Mouse (Mus musculus): ENCODE measurements at regions not wholly inside any gene's neighbourhood (a gene's known extent, or its start where the extent isn't known, plus 50 kb on each side); places are given as distances from the start of the nearest gene placed in this dataset.
A peak's percentile ranks its signal among the peaks of the same experiment; 100 is the strongest.

DNA sequence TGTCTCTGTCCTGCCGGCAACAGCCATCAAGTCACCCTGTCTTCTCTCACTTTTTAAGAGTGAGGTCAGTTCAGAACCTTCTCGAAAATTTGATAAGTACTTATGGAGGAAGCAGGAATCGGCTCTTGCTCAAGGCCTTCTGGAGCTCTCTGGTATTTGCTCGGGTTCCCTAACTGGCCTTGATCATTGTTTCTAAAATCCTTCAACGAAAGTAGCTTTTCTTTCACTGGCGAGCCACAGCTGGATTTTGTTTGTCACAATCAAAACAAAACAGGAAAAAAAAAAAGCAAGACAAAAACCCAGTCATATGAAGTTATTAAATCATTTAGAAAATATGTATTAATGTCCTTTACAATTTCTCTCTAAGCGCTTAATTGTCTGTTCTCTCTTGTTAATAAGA, 156.6 kb upstream of the Tex13c2 start:
- no peak for ATAC-seq

DNA sequence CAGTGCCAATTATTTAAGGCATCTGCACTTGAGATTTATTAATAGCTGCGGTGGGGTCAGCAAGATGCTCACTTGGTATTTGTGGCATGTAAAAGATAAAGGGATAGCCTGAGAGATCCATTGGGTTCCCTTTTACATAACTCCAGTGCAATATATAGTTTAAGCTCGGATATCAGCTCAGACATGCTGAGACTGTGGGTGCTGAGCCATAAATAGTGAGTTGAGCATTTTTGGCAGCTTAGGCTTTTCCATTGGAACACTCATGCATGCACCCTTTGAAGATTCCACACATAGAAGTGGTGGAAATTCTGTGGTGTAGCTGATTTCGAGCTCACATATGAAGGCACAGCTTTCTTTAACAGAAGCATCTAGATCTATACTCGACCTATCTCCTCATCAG, 155.9 kb upstream of the Tex13c2 start:
- ATAC-seq: no peak

DNA sequence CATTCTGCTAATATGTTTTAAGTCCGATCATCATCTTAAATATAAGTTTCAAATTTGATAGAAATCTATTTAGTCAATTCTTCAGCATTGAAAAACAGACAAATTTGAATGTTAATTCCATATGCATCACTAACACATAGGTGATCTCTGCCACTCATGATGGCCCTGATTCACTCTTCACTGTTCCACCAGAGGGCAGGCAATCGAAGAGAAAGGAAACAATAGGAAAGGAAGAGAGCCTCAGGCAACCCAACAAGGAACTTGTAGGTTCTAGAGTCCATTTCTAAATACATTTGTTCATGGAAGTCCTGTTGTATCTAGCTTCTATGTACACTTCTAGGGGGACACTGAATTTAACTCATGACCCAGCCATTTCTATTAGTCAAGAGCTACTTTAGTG, 154.7 kb upstream of the Tex13c2 start:
- ATAC-seq: peak; percentile 54

DNA sequence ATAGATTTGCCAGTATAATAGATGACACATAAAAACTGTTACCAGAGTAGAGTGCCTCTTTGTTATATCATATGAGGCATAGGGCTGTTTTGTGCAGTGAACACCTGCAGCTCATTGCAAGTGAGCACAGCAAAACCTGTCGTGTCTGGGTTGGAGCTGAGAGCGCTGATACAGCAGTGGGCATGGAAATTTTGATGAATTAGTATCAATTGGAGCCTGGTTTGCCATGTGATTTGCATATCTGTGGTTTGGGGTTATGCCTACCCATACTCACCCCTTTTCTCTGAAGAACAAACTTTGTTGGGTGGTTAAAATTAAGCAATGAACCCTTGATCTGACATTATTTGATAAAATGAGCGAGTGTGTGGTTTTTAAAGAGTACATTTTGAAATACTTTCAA, 152.7 kb upstream of the Tex13c2 start:
- ATAC-seq: peak; percentile 49

DNA sequence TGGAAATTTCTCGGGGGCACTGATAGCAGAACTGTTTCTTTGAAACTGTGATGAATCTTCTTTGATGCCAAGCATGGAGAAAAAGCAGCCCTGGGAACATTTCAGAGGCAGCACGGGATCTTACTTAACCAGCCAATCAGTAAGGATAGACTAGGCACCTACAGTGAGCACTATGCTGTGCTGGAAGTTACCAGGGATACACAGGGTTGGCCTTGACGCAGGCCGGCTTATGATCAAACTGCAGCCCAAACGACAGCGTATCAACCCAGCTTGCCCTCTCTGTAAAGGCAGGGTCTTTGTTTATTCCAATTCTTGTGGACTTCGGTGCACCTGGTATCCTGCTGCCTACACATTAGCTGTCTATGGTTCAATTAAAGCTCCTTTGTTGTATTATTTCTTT, 147.1 kb upstream of the Tex13c2 start:
- ATAC-seq: no peak

DNA sequence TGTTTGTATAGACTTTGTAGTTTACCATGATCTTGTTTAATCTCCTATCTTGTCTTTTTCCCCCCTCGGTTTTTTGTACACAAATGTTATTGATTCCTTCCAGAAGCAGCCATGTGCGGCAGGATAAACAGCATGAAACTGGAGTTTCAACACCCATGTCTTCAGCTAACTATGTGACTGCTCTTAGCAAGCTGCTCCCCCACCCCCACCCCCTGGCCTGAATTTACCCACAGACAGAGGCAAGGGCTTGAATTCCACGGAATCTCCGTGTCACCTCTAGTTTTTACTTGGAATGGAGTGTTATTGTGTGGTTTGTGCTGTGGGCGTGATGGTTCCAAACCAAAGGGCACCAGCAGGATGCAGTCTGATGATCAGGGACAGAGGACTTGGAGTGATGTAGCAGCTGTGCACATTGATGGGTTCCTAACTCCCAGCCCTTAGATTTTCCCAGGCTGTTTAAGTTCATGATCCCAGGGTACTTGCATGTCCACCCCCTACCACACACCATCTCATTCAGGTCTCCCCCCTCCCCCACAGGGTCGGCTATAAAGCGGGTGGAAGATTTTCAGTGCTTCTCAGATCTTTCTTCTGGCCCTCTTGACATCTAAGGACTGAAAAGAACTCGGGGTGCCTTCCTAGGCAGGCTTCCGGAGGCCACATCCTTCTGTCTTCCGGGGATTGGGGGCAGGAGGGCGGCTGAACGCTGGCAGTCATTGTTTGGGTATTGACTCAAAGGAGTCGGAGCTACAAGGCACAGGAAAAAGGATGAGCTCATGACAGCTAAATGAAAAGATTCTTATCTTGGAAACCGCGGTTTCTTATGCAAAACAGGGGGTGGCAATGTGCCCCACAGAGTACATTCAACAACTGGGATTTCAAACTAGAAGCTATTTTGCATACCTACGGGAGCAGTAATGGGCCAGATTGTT, 146.3 kb upstream of the Tex13c2 start:
- peak; percentile 95 for ATAC-seq

DNA sequence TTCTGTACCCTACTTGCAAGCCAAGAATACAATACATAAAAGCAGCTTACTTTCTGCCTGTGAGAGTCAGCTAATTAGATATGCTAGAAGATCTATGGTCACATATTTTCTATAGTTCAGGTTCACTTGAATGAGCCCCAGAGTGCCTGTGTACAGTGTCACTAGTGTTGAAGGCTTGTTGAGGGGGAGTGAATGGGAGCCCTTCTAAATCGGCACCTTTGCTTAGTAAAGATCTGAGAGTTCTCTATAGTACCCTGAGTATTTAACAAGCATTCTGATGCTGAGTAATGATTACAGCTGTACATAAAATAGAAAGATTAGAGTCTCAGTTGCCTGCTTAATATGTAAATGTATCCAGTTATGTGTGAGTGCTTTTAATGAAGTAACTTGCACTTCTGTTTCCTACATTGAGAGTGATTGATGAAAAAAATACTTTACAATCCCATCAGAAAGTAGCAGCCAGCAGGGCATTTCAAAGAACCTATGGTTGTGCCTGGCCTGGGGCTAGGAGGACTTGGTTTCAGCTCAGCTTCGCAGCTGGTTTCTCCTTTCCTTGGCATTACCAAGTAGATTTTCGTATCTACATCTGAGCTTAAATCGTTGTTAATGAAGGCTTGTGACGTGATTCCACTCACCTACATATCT, 136.8 kb upstream of the Tex13c2 start:
- ATAC-seq: no peak

DNA sequence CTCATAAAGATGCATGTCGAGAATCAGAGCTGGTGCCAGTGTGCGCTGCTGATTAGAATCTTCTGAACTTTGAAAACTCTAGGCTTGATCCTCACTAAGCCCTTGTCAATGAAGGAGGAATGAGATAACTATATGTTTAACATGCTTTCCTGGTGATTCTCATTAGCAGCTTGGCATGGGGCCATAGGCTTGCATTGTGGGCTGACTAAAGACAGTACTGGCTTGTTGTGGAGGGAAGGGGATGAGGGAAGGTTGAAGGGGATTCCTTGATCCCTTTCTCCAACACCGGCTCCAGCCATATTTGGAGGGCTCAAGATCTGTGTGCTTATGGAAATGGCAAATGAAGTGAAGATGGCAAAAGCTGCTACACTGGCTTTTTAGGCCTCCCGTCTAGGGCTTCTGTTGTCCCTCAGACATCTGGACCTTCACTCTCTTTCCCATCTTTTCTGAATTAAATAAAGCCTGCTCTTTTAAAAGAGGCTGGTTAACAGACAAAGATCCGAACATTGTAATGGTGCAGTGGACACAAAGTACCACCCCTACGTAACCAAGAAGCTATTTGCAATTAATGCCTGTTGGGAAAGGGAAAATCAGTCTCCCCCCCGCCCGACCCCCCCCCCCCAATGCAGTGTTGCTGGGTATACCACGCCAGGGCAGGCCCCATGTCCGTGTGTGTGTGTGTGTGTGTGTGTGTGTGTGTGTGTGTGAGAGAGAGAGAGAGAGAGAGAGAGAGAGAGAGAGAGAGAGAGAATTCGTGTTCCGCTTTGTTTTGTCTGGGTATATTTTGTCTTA, 129.9 kb upstream of the Tex13c2 start:
- ATAC-seq: no peak

DNA sequence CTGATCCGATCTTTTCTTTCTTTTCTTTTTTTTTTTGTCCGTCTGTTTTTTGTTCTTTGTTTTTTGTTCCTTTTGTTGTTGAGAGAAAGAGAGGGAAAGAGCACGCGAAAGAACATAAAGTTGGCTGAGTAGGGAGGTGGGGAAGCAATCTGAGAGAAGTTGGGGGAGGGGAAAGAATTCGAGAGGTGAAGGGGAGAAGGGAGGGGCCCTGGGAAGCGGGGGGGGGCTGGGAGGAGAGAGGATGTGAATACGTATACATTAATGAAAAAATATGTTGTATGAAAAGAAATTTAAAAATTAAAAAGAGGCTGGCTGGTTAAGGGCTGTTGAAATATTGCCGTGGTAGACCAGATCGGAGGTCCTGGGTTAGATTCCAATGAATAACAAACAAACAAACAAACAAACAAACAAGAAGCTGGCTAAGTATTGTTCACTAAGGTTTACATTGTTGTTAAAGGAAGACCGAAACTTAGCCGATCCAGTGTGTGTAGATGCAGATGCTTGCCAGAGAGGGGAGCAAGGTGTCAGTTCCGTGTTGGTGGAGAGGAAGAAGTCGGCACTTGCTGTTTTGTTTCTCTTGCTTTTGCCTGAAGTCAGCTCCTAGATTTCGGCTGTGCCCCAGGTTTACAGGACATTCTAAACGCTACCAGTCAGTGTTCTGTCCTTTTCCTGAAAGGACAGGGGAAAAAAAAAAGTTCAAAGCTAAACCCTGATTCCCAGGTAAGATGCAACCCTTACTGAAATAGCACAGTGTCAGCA, 129.1 kb upstream of the Tex13c2 start:
- peak; percentile 83 for ATAC-seq

DNA sequence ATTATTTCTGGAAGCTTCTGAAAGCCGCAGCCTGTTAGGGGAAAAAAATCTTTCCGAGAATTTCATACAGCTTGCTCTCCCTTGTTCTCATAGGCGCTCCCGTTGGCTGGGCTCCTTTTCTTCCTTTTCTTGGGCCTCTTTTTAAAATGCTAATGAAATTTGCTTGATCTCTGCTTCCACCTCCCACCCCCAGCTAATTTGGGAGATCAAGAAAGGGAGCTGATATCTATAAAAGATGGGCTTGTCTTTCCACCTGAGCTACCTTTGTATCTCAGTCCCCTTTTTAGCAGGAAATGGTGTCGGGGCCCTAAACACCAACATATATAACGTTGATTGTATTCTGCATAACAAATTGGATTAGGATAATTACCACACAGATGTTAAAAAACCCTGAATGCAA, 128.5 kb upstream of the Tex13c2 start:
- ATAC-seq: peak; percentile 28

DNA sequence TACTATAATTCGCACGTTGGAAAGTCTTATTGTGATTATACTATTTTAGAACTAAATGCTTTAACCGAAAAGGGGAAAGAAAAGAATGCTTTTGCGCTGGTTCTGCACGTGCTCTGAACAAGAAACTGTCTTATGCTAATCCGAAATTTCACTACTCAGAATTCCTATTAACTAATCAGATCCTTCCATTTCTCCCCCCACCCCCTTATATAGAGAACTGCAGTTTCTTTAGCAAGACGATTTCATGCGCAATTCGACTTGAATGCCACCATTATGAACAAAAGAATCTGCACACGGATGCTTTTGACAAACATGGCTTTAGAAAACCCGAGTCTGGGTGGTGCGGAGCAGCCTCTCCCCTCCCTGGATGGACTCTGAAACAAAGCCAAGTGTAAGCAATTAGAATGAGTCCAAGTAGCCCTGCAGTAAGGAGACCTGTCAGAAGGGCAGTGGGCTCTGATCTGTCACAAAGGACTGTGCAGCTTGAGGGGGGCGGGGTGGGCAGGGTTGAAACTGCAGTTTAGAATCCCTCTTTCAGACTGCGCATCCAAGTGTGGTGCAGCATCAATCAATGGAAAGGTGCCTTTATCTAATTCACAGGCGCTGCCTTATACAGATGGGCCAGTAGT, 128.0 kb upstream of the Tex13c2 start:
- no peak for ATAC-seq

DNA sequence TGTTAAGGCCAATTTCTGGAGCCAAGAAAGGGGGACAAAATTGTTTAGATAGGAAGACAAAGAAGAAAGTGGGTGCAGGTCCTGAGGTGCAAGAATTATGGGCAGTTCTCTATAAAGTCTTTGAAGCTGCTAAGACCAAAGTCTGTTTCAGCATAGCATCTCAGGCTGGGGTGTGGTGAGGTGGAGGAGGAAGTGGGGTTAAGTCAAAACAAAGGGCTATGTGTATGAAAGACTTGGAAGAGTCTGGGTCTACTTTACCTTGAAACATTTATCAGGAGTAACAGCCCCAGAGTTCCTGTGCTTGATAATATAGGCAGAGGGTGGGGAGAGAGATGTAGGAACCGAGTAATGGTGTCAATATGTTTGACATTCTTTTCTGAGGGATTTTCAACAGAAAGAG, 125.4 kb upstream of the Tex13c2 start:
- peak; percentile 35 for ATAC-seq

DNA sequence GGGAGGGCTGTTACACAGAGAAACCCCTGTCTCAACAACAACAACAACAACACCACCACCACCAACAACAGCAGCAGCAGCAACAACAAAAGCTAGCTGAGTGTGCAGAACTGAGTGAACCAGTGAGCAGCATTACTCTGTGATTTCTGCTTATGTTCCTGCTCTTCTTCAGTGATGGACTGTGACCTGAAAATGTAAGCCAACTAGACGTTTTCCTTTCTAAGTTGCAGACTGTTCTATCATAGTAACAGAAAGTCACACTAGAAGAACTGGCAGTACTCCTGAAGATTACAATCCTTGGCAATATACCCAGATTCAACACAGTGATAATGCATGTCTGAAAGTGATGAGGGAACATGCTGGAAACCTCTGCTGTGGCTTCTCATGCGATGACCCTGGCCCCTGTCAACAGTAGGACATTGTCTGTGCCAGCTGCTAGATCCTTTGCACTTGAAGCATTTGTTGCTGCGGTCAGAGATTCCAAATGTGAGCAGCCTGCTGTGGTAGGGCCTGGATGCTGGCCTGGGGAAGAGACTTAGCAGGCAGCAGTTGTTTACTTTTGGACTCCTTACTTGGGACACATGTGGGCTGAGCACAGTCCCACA, 115.6 kb upstream of the Tex13c2 start:
- ATAC-seq: no peak

DNA sequence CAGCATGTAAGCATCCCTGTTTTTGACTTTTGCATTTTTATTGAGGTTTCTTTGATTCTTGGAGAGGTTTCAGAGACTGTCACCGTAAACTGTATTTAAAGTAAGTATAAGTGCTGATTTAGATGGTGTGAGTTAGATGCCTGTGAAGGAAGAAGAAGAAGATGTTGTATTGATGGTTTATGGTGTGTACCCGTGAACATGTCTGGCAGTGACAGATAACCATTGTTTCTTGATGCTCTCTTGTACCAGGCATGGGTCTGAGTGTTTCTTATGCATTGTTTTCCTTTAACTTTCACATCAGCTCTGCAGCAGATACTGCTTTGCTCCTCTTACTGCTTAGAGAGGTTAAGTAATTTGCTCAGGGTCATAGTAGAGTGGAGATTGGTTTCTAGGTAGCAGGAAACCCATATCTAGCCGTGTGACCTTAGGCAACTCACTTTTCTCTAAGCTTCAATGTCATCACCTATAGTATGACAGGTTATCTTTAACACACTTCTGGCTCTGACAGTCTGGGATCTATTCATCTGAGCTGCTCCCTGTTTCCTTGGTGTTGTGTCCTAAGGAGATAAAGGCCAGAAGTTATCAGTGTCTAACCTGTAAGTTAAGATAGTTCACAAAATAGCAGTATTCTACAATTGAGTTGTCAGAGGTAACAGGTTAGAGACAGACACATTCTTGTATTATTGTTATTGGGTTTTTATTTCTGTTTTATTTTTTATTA, 95.5 kb upstream of the Tex13c2 start:
- ATAC-seq: no peak

DNA sequence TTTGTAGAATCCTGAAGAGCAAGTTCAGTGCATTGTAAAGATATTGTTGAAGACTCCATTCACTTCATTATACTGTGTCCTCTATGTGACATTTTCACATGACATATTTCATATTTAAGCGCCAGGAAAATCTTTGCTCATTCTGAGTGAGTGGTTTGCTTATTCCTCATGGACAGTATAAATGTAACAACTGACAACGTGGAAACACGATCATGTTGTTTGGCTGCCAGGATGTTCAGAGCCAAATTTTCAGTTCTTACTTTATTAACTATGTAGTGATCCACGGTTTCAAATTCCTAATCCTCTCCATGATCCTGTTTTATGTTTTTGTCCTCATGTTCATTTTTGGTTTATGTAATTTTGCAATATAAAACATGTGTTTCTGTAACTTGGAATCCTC, 93.0 kb upstream of the Tex13c2 start:
- no peak for ATAC-seq

DNA sequence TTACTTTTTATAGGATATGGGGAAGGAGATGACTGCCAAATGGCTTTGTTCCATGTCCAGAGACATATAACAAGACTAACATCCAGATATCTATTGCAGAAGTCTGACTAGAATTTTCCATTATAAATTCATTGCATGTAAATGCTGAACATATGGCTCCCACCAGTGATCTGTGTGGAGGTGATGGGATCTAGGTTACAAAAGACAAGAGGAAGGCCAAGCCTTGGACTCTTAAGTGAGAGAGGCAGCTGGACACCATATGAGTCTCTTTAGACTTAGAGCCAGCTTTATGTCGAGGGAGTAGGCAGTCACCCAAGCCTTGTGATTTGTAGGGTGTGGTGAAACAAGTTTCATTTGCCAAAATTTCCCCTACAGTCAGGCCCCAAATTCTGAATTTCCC, 90.7 kb upstream of the Tex13c2 start:
- no peak for ATAC-seq

DNA sequence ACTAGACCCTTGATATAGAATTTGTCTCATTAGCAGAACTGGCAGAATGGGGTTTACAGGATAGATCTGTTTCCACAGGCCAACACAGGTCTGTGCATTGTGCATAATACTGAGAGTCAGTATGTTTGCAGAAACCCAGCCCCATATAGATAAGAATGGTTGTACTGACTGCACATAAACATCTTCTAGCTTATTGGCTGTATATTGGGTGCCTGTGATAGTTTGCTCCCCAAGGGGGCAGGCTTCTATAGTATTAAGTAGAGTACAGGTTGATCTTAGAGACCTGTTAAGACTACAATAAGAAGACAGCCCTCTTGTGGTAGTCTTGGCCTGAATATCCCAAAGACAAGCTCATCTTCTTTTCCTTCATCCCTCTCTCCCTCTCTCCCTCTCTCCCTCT, 90.1 kb upstream of the Tex13c2 start:
- peak; percentile 96 for ATAC-seq

DNA sequence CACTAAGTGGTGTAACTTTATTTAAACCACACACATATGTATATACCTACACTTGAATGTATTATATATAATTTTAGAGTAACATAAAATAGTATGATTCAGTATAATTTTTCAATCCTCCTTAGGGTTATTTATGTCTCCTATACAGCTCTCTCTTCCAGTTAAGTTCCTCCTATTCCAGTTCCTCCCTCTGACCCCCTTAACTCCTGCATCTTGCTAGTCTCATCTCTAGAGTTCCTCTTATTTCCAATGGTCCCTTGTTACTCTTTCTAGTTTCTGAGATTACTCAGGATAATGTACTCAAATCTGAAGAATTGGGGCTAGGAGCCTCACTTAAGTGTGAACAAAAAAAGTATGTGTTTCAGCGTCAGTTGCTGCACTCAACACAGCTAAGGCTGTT, 88.4 kb upstream of the Tex13c2 start:
- no peak for ATAC-seq

DNA sequence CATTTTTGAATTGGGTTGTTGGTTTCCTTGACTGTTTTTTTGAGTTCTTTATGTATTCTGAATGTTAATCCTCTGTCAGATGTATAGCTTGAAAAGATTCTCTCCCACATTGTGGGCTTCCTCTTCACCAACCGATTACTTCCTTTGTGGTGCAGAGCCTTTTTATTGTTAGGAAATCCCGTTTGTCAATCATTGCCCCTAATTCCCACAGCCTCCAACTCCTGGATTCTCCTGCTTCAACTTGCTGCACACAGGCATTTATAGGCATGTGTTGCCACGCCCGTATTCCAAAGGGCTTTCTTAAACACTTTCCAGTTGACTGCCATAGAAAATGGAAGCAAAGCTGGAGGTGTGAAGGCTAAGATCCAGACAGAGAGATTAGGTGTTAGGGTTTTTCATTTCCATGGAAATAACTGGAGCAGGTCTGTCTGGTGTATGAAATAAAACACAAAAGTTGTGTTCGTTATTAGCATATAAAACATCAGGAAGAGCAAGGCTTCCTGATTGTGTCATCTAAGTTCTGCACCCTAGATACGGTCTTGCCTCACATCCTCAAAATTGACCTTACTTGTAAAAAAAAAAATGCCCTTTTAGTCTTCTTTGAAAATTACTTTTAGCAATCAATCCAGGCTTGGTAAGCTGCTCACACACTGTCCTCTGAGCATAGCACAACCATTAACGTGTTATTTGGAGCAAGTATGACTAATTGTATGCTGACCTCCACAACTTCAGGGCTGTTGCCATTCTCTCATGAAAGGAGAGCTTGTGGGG, 87.7 kb upstream of the Tex13c2 start:
- ATAC-seq: no peak

DNA sequence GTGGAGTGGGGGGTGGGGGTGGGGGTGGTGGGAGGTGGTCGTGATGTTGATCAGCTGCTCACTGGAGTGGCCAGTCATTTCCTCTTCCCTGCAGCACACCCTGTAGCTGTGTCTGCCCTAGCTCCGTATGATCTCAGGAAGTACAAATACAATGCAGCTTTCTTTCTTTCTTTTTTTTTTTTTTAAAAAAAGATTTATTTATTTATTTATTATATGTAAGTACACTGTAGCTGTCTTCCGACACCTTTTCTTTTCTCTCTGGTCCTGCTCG, 87.2 kb upstream of the Tex13c2 start:
- ATAC-seq: no peak

All from activated CD4-positive, CD25-positive, alpha-beta regulatory T cell, adult 4 months (primary cell).